Mouse (Mus musculus) spleen, adult 2 months (tissue): Measurements from ENCODE around the gene Btbd6. TPM values are rescaled to one million over a fixed set of nuclear protein-coding genes. Genes with fewer than 3 reads are reported as not detected.

Experiments used
- DNase-seq, 2 experiments: peaks; one replicate each; pipeline versions ENCODE4 v3.0.0 to v3.0.0-alpha.2; 2012 to 2021; ENCODE audit warnings: low spot score in 2 of 2, low read depth in 1 of 2
- H3K27ac ChIP-seq: fragments of 200-500 bp; 2 replicates; pipeline ENCODE4 v1.5.1; 2012; ENCODE audit warnings: low read length, inconsistent platforms; ENCODE audit not compliant: insufficient read depth
- H3K27me3 ChIP-seq: fragments of 200-500 bp; 2 replicates; pipeline ENCODE4 v1.6.1; 2012; ENCODE audit warnings: mild to moderate bottlenecking, moderate library complexity, low read length, inconsistent platforms; ENCODE audit not compliant: control insufficient read depth, insufficient read depth
- H3K36me3 ChIP-seq: fragments of 200-500 bp; 2 replicates; pipeline ENCODE4 v1.6.1; 2012; ENCODE audit warnings: mild to moderate bottlenecking, low read length, inconsistent platforms; ENCODE audit not compliant: control insufficient read depth, insufficient read depth
- H3K4me1 ChIP-seq: fragments of 200-500 bp; 2 replicates; pipeline ENCODE4 v1.6.1; 2011; ENCODE audit warnings: inconsistent platforms; ENCODE audit not compliant: control insufficient read depth, insufficient read depth, insufficient read length
- H3K4me3 ChIP-seq: fragments of 200-500 bp; 2 replicates; pipeline ENCODE4 v1.5.1; 2011; ENCODE audit warnings: mild to moderate bottlenecking, inconsistent platforms; ENCODE audit not compliant: insufficient read depth, insufficient read length; ENCODE audit errors: extremely low read depth
- CTCF ChIP-seq: fragments of 200-500 bp; IDR thresholded peaks from 2 replicates; pipeline ENCODE4 v1.5.1; 2011; ENCODE audit warnings: mild to moderate bottlenecking, inconsistent platforms; ENCODE audit not compliant: insufficient read depth, insufficient read length, insufficient replicate concordance; ENCODE audit errors: extremely low read depth
- POLR2A ChIP-seq: fragments of 200-500 bp; IDR thresholded peaks from 2 replicates; pipeline ENCODE4 v1.6.1; 2011; ENCODE audit warnings: low read depth, low read length, inconsistent platforms
- WGBS: fragments of 180-500 bp; shearing (Covaris S2); methylation state at CpG from one replicate; pipeline ENCODE4 v1.1.7; 2018; 5-methylcytosine and 5-hydroxymethylcytosine counted together
- polyA plus RNA-seq: library from polyadenylated mRNA; depleted of rRNA; stranded (reverse); fragments of >200 nt; gene quantifications from 2 replicates; pipeline ENCODE4 v1.2.3, GENCODE M21; 2012; rRNA removed

Gene Btbd6
- polyA plus RNA-seq, 1 experiment, result 22.3 TPM

- Histone ChIP-seq H3K27ac (no peak overlapping the region), H3K4me1 (no peaks in the 10 kb centered on the region; the same call in 1 of the 2 replicates), H3K36me3 (peaks cover 1% of the 10 kb centered on the region; the same call in 1 of the 2 replicates), H3K27me3 (no peaks in the 10 kb centered on the region), H3K4me3 (no peak overlapping the region)
- TF ChIP-seq POLR2A (no peak), CTCF (no peak)
- DNase-seq, result no peak
Observed at GRCm38 (mm10) chr12:113021488-113021887, 45.2 kb downstream of the Btbd6 start.

GRCm38 (mm10) chr12:113023082-113023481, 46.8 kb downstream of the Btbd6 start:
- 41% methylated on average over 4 of the region's 4 CpGs for WGBS
- Histone ChIP-seq H3K27ac (no peak overlapping the region), H3K36me3 (peaks cover 1% of the 10 kb centered on the region; the same call in 1 of the 2 replicates), H3K27me3 (no peaks in the 10 kb centered on the region), H3K4me3 (no peak overlapping the region), H3K4me1 (no peaks in the 10 kb centered on the region)
- TF ChIP-seq CTCF (no peak), POLR2A (no peak)
- no peak for DNase-seq

GRCm38 (mm10) chr12:113026557-113026956, 50.3 kb downstream of the Btbd6 start:
- TF ChIP-seq CTCF (no peak), POLR2A (no peak)
- DNase-seq, result no peak
- 0 out of 2 replicates have a peak, but pooled peaks cover 1% of the 10 kb centered on the region for H3K36me3 ChIP-seq
- no peaks in the 10 kb centered on the region for H3K27me3 ChIP-seq
- no peak overlapping the region for H3K4me3 ChIP-seq
- H3K27ac ChIP-seq, result no peak overlapping the region
- WGBS, result 100% methylated on average over 1 of the region's 1 CpGs
- H3K4me1 ChIP-seq, result peaks cover 15% of the 10 kb centered on the region; the same call in 1 of the 2 replicates

GRCm38 (mm10) chr12:113027495-113027894, 51.2 kb downstream of the Btbd6 start:
- WGBS, result 98% methylated on average over 2 of the region's 2 CpGs
- H3K4me1 ChIP-seq, result peaks cover 18% of the 10 kb centered on the region; the same call in 1 of the 2 replicates
- no peak for DNase-seq
- TF ChIP-seq POLR2A (no peak), CTCF (no peak)
- no peaks in the 10 kb centered on the region for H3K27me3 ChIP-seq
- H3K4me3 ChIP-seq, result no peak overlapping the region
- H3K27ac ChIP-seq, result no peak overlapping the region
- H3K36me3 ChIP-seq, result 0 out of 2 replicates have a peak, but pooled peaks cover 1% of the 10 kb centered on the region

- H3K36me3 ChIP-seq, result 0 out of 2 replicates have a peak, but pooled peaks cover 1% of the 10 kb centered on the region
- H3K27ac ChIP-seq, result no peak overlapping the region
- DNase-seq, result no peak
- TF ChIP-seq POLR2A (no peak), CTCF (no peak)
- WGBS, result 77% methylated on average over 5 of the region's 5 CpGs
- H3K4me1 ChIP-seq, result peaks cover 18% of the 10 kb centered on the region; the same call in 1 of the 2 replicates
- no peak overlapping the region for H3K4me3 ChIP-seq
- H3K27me3 ChIP-seq, result no peaks in the 10 kb centered on the region
Observed at GRCm38 (mm10) chr12:113028067-113028466, 51.8 kb downstream of the Btbd6 start.

Other genes with a start within 250 kb of the Btbd6 start
- gene Pld4, start 215.8 kb upstream of the Btbd6 start, polyA plus RNA-seq, result 332 and 401 TPM in 2 replicates
- gene Ahnak2, start 173.8 kb upstream of the Btbd6 start, polyA plus RNA-seq, result 0.46 and 0.83 TPM in 2 replicates
- gene Clba1, start 167.5 kb upstream of the Btbd6 start, polyA plus RNA-seq, result 0.83 and 1.1 TPM in 2 replicates
- gene Cdca4, start 147.1 kb upstream of the Btbd6 start, polyA plus RNA-seq, result 30.4 and 34.0 TPM in 2 replicates
- gene Gpr132, start 108.3 kb upstream of the Btbd6 start, polyA plus RNA-seq, result 77.9 and 81.1 TPM in 2 replicates
- gene Jag2, start 46.7 kb upstream of the Btbd6 start, polyA plus RNA-seq, result 7.8 and 8.6 TPM in 2 replicates
- 25.4 and 28.8 TPM in 2 replicates for gene Nudt14, start 34.4 kb upstream of the Btbd6 start, polyA plus RNA-seq
- 127 and 186 TPM in 2 replicates for gene Brf1, start 24.2 kb downstream of the Btbd6 start, polyA plus RNA-seq
- 29.1 and 38.6 TPM in 2 replicates for gene Pacs2, start 38.0 kb downstream of the Btbd6 start, polyA plus RNA-seq
- gene Tex22, start 98.0 kb downstream of the Btbd6 start, polyA plus RNA-seq, result 0.20 and 0.48 TPM in 2 replicates
- 55.6 and 77.7 TPM in 2 replicates for gene Mta1, start 121.8 kb downstream of the Btbd6 start, polyA plus RNA-seq
- gene Crip2, start 163.8 kb downstream of the Btbd6 start, polyA plus RNA-seq, result 137 and 141 TPM in 2 replicates
- gene Crip1, start 169.8 kb downstream of the Btbd6 start, polyA plus RNA-seq, result 414 and 544 TPM in 2 replicates
- gene Tedc1, start 179.9 kb downstream of the Btbd6 start, polyA plus RNA-seq, result 16.8 and 23.2 TPM in 2 replicates
- 1.7 and 2.1 TPM in 2 replicates for gene Tmem121, start 209.4 kb downstream of the Btbd6 start, polyA plus RNA-seq